Mouse (Mus musculus) 416B (cell line): ENCODE data around the gene Gm45837.

Experiments
- DNase-seq: peaks from one replicate; pipeline ENCODE4 v3.0.0; 2011; ENCODE audit warnings: low read depth

Gm45837 gene

GRCm38 (mm10) chr7:101501236-101501635, 90.5 kb downstream of the Gm45837 start:
- no peak for DNase-seq

DNA sequence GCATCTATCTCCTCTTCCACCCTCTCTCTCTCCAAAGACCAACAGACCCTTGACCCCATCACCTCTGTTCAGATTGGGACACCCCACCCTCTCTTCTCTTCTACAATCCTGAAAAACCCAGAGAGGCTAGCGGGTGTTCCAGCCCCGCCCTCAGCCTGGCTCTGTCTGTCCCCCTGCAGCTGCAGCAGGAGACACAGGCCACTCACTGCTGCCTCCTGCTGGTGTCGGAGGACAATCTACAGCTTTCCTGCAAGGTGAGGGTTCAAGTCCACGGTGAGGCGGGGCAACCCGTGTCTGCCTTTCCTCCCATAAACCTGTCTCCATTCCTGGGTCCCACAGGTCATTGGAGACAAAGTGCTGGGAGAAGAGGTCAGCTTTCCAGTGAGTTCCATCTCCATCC, 91.0 kb downstream of the Gm45837 start:
- peak; percentile 28 for DNase-seq

GRCm38 (mm10) chr7:101503351-101503750, 92.7 kb downstream of the Gm45837 start:
- peak; percentile 68 for DNase-seq

- DNase-seq: peak; percentile 4
Measured at GRCm38 (mm10) chr7:101503803-101504202, 93.1 kb downstream of the Gm45837 start.

GRCm38 (mm10) chr7:101504507-101504906, 93.8 kb downstream of the Gm45837 start:
- DNase-seq: no peak

DNA sequence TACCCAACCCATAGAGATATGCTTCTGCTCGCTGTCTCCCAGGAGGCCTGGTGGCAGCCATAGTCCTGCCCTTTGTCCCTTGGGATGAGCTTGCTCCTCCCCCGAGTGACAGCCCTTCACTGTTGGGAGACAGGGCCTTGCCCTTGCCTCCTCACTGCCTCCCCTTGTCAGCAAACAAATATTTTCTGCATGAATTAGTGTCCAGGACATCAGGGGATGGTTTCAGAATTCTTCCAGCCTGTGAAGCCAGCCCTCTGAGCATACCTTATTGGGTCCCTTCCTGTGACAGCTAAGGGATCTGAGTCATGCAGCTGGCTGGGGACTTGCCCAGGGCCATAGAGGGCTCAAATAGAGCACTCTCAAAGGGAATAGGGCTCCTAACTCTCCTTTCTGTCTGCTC, 98.5 kb downstream of the Gm45837 start:
- no peak for DNase-seq

GRCm38 (mm10) chr7:101513655-101514054, 103.0 kb downstream of the Gm45837 start:
- DNase-seq: no peak

GRCm38 (mm10) chr7:101514768-101515167, 104.1 kb downstream of the Gm45837 start:
- DNase-seq: no peak

DNA sequence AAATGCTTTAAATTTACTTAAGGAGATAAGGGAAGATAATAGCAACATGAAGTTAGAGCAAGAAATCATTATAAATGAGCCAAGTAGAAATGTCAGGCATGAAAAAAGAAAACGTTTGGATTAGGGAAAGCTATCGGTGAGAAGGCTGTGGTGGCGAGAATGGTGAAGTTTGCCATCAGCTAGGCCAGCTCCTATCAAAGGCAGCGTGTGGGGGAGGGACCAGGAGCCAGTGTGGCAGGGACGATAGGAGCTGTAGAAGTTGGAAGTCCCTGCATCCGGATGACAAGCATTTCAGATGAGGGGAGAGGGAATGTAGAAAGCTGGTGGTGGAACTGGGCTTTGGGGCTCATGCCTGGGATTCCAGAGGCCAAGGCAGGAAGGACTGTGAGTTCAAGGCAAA, 104.6 kb downstream of the Gm45837 start:
- DNase-seq: no peak

GRCm38 (mm10) chr7:101516460-101516859, 105.8 kb downstream of the Gm45837 start:
- no peak for DNase-seq

DNA sequence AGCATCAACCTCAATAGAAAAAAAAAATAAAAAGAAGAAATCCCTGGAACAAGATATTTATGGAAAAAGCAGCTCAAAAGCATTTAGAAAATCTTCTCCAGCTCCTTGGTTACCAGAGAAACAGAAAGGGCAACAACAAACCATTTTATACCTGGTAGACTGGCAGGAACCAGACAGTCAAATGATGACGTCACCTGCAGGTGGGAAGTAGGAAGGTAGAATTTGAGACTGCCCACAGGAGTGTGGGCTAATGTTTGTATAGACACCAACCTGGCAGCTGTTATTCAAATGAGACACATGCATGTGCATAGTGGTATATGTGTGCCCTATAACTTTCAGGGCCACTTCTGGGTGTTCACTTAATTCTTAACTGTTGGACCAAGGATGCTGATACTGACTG, 111.0 kb downstream of the Gm45837 start:
- DNase-seq: no peak

DNA sequence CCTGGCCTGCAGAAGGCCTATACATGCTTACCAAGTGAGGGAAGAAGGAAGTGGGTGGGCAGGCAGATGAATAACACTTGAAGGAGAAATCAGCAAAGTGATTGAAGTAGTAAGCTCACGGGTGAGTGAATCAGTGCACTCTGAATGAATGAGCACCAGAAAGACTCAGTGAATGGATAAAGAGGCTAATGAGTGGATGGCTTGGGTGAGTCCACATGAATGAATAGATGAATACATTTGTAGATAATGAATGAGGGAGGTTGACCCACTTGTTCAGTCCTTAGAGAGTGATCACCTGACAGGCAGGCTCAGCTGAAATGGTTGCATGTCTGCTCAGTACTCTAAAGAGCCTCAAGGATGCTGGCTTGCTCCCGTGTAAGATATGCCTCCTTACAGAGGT, 112.5 kb downstream of the Gm45837 start:
- DNase-seq: no peak

GRCm38 (mm10) chr7:101526484-101526883, 115.8 kb downstream of the Gm45837 start:
- DNase-seq: no peak

GRCm38 (mm10) chr7:101534428-101534827, 123.7 kb downstream of the Gm45837 start:
- no peak for DNase-seq

DNA sequence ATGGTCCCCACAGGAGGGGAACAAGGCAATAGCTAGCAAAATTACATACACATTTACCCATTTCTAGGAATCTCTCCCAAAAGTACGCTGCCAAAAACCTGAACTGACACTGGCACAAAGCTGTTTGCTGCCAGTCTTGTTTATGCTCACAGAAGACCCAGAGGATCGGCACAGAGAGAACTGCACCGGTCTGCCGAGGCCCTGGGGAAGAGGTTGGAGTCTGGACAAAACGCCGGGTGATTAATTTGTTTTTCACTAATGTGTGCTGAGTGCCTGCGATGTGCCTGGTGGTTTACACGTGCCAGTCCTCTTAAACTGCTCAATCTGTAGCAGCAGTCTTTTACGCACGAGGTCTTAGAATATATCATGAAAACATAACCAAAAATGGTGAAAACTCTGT, 124.4 kb downstream of the Gm45837 start:
- DNase-seq: no peak

DNA sequence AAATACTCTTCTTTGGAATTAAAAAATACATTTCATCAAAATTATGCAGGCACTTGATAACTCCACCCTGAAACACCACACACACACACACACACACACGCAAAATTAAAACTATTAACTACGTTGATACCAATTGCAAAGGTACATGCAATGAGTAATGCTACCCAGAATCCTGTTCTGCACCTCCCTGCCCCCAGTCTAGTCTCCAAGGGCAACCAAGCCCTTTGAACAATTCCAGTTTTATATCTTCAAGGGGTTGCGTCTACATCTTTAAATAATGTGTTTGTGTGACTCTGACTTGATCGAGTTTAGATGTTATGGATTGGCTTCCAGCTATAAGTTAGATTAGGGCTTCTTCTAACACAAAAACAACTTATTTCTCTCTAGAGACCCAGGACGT, 124.8 kb downstream of the Gm45837 start:
- DNase-seq: no peak

DNA sequence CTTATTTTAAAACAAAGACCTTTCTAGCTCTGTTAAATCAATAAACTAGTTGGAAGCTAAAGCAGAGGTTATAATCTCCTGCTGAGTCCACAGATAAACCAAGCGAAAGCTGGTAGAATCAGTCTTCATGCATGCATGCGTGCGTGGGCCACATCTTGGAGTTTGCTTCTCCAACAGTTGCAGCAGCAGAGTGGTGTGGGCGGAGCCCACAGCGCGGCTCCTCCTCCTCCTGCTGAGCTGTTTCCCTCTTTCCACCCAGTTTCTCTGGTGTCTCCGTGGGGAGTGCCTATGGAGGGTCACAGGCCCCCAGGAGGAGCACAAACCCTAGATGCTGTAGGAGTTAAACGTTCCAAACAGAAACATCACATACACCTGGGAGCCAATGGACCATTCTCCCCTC, 126.9 kb downstream of the Gm45837 start:
- no peak for DNase-seq

GRCm38 (mm10) chr7:101538141-101538933, 127.7 kb downstream of the Gm45837 start:
- DNase-seq: peak; percentile 50

DNA sequence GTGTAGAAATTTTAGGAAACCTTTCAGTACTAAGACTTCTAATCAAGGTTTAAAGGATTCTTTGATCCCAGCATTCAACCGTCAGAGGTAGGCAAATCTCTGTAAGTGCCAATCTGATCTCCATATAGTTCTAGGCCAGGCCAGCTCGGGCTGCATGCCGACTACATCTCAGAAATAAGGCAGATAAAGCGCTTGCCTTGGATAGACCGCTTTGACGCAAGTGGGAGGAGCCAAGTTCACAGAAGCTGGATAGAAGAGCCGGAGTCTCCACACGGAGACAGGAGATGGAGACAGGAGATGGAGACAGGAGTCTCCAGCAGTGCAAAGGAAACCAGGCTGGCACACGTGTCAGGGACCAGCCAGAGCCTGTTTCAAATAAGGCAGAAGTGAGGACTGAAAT, 129.1 kb downstream of the Gm45837 start:
- DNase-seq: no peak

DNA sequence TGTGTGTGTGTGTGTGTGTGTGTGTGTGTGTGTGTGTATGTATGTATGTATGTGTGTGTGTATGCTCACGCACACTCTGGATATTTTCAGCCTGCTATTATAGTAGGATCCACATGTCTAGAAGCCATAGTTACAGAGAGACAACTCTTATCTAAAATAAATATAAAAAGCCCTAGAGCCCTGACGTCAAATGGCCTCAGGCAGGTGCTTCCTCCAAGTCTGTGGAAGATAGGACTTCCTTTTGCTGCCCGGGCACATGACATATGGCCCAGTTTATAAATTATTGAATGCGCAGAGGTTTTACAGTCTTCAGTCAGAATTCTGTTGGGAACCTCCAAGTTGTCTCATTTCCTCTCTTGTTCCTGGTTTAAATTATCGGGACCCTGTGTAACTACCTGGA, 130.0 kb downstream of the Gm45837 start:
- peak; percentile 43 for DNase-seq

DNA sequence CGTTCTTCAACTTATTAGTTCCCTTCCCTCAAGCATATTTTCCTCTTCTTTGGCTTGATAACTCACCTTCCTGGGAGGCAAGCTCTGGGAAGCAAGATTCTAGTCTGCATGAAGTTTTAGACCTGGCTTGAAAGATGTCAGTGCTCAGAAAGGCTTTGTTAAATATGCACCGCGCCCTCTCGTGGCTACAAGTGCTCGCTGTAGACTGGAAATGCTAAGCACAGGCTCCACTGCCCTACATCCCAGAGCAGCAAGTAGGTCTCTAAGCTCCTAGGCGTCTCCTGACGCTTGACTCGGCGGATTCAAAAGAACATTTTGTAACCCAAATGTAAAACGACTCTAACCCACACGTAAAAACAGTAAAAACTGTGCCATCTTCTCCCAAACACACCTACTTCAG, 130.4 kb downstream of the Gm45837 start:
- peak; percentile 73 for DNase-seq

DNA sequence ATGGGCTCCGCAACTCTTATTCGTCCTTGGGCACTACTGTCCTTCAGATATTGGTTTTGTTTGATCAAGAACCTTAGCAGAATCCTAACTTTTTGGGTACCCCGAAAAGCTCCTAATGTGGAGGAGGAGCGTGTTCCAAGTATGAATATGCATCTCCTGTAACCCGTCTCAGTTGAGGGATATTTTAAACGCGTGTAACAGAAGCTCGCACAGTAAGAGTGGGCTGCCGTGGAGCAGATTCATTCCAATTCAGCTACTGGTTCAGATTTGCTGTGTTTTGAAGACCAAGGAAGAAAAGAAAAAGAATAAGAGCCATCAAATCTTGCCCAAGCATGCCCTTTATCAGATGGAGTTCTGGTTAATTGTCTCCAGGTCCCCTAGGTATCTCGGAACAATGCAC, 131.0 kb downstream of the Gm45837 start:
- no peak for DNase-seq

- peak; percentile 50 for DNase-seq
Measured at GRCm38 (mm10) chr7:101547651-101548050, 137.0 kb downstream of the Gm45837 start.

GRCm38 (mm10) chr7:101549266-101549665, 138.6 kb downstream of the Gm45837 start:
- DNase-seq: no peak
